Mouse (Mus musculus): Measurements from ENCODE around the gene Ddr1.
A peak's percentile ranks its signal among the peaks of the same experiment; 100 is the strongest.

The Ddr1 gene

GRCm38 (mm10) chr17:35692368-35692767, 12.1 kb downstream of the Ddr1 start:
- no peak for DNase-seq (ENCODE audit: low spot score in 2 of 2)

- no peak for DNase-seq (ENCODE audit: low spot score in 2 of 2)
Measured at GRCm38 (mm10) chr17:35691811-35692210, 12.6 kb downstream of the Ddr1 start.

GRCm38 (mm10) chr17:35689936-35690645, 14.3 kb downstream of the Ddr1 start:
- DNase-seq (ENCODE audit: low spot score in 2 of 2) = no peak

- DNase-seq (ENCODE audit: low spot score in 2 of 2) = no peak
Measured at GRCm38 (mm10) chr17:35688347-35689175, 15.9 kb downstream of the Ddr1 start.

- DNase-seq (ENCODE audit: low spot score in 2 of 2) = no peak
Measured at GRCm38 (mm10) chr17:35685061-35685460, 19.4 kb downstream of the Ddr1 start.

GRCm38 (mm10) chr17:35681986-35682385, 22.4 kb downstream of the Ddr1 start:
- DNase-seq (ENCODE audit: low spot score in 2 of 2) = no peak

GRCm38 (mm10) chr17:35680591-35680990, 23.8 kb downstream of the Ddr1 start:
- DNase-seq (ENCODE audit: low spot score in 2 of 2) = no peak

- peak; percentile 86 to 94 for DNase-seq (ENCODE audit: low spot score in 2 of 2)
Measured at GRCm38 (mm10) chr17:35673416-35674035, 30.9 kb downstream of the Ddr1 start, which contains the start of gene Gtf2h4. Gtf2h4 (minus strand) TSS chr17:35673739.

GRCm38 (mm10) chr17:35672527-35672926, 31.9 kb downstream of the Ddr1 start:
- no peak for DNase-seq (ENCODE audit: low spot score in 2 of 2)

GRCm38 (mm10) chr17:35671846-35672245, 32.6 kb downstream of the Ddr1 start:
- DNase-seq (ENCODE audit: low spot score in 2 of 2) = no peak

- DNase-seq (ENCODE audit: low spot score in 2 of 2) = no peak
Measured at GRCm38 (mm10) chr17:35669731-35670130, 34.7 kb downstream of the Ddr1 start.

- DNase-seq (ENCODE audit: low spot score in 2 of 2) = peak; percentile 96
Measured at GRCm38 (mm10) chr17:35667334-35668065, 36.9 kb downstream of the Ddr1 start, which contains the start of gene Vars2. Vars2 (minus strand) TSS chr17:35667592.

GRCm38 (mm10) chr17:35666851-35667256, 37.6 kb downstream of the Ddr1 start:
- no peak for DNase-seq (ENCODE audit: low spot score in 2 of 2)

- DNase-seq (ENCODE audit: low spot score in 2 of 2) = peak in 1 of 2 experiments; percentile 32
Measured at GRCm38 (mm10) chr17:35665957-35666515, 38.4 kb downstream of the Ddr1 start.

- DNase-seq (ENCODE audit: low spot score in 2 of 2) = no peak
Measured at GRCm38 (mm10) chr17:35653086-35653485, 51.3 kb downstream of the Ddr1 start.

- no peak for DNase-seq (ENCODE audit: low spot score in 2 of 2)
Measured at GRCm38 (mm10) chr17:35649429-35649828, 55.0 kb downstream of the Ddr1 start.

- no peak for DNase-seq (ENCODE audit: low spot score in 2 of 2)
Measured at GRCm38 (mm10) chr17:35643609-35644236, 60.7 kb downstream of the Ddr1 start, which contains the start of gene Mucl3. Mucl3 (minus strand) TSS chr17:35643695.

GRCm38 (mm10) chr17:35639352-35639751, 65.1 kb downstream of the Ddr1 start:
- DNase-seq (ENCODE audit: low spot score in 2 of 2) = no peak

GRCm38 (mm10) chr17:35638475-35639190, 65.8 kb downstream of the Ddr1 start:
- no peak for DNase-seq (ENCODE audit: low spot score in 2 of 2)

GRCm38 (mm10) chr17:35636363-35636762, 68.1 kb downstream of the Ddr1 start:
- peak in 1 of 2 experiments; percentile 38 for DNase-seq (ENCODE audit: low spot score in 2 of 2)
